Mouse (Mus musculus): ENCODE measurements around the gene Catsper2.
A peak's percentile ranks its signal among the peaks of the same experiment; 100 is the strongest.

Catsper2 gene

GRCm38 (mm10) chr2:121413387-121414042 lies at the start of gene Catsper2, which contains the start of gene Pdia3:
Gene Catsper2 (minus strand): TSS chr2:121413792.
Gene Pdia3 (plus strand): TSS chr2:121413775.
- DNase-seq: peak; percentile 97

GRCm38 (mm10) chr2:121460071-121460470 lies 46.5 kb upstream of the Catsper2 start:
- DNase-seq: no peak

GRCm38 (mm10) chr2:121456692-121457642 lies 43.4 kb upstream of the Catsper2 start, which contains the start of gene Serinc4:
Gene Serinc4 (minus strand): TSS chr2:121456781.
- DNase-seq: peak; percentile 81

GRCm38 (mm10) chr2:121455534-121455933 lies 41.9 kb upstream of the Catsper2 start:
- DNase-seq: no peak

DNA sequence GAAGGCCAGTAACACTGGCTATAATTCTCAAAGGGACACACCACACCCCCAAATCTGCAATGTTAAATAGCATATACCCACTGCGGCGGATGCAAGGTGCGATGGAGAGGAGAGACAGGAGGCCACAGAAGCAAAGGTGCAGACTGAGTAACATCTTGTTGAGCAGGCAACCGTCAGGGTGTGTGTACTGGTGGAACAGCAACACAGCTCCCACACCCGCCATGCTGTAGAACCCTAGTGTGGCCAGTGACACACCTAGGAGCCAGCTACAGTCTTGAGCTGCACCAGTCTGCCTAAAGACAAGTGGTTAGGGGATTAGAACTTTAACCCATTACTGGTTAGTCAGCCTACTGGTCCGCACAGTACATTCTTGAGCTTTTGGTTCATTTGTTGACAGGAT lies 40.3 kb upstream of the Catsper2 start:
- no peak for DNase-seq

DNA sequence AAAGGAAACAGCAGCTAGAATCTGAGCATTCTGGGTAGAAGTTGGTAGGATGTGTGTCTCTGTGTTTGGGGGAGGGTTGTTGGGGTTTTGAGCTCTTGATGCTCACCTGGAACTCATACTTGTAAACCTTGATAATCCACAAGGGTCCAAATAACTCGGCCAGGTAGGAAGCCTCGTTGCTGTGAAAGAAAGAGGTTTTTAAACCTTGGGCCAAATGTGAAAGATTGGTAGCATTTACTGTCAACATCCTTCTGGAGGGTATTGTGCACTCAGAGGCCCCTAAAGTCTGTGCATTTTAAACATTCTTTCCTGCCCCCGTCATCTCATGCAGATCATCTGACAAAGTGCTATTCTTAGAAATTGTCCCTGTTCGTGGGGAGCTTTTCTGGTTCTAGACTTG lies 39.4 kb upstream of the Catsper2 start, which contains the start of gene Hypk:
TSS of gene Hypk (plus strand) at position 301 of the 400 bp plus-strand sequence.
- DNase-seq: no peak

GRCm38 (mm10) chr2:121452361-121452760 lies 38.8 kb upstream of the Catsper2 start:
- DNase-seq: no peak

DNA sequence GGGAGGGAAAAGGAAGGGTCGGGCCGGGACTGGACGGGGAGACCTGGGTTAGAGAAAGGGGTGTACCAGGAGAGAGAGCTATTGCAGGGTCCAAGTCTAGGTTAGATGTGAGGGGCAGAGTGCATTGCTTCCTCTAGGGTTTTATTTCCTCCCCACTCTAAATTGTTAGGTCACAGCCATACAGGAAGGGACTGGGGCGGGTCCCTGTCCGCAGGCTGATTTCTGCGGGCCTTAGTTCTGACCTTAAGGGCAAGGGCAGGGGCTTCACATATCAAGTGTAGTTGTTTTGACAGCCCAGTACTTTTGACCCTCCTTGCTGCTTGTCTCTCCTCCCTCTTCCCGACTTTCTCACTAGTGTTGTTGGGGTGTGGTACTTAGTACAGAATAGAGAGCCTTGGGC lies 36.5 kb upstream of the Catsper2 start:
- no peak for DNase-seq

DNA sequence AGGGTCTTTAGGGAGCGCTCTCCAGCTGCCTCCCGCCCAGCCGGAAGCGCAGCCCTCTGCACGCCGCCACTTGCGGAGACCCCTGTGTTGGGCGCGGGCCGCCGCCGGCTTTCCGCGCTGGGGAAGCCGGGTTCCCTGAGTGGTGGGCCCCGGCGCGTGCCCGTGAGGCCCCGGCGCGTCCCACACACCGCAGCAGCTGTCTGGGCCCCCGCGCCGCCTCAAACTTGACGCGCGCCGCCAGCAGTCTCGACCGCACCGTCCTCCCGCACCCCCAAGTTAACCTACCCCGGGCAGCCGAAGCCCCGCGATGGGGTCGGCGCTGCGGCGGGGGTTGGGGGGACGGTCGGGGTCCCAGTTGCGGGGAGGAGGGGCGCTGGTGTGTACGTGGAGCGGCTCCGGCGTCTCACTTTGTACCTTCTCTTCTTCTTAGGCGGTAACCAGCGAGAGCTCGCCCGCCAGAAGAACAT lies 36.0 kb upstream of the Catsper2 start:
- DNase-seq: no peak

GRCm38 (mm10) chr2:121448739-121449535 lies 35.3 kb upstream of the Catsper2 start, which contains the start of gene Serf2:
Gene Serf2 (plus strand): TSS chr2:121449195.
- DNase-seq: peak; percentile 100

GRCm38 (mm10) chr2:121448136-121448535 lies 34.5 kb upstream of the Catsper2 start:
- no peak for DNase-seq

DNA sequence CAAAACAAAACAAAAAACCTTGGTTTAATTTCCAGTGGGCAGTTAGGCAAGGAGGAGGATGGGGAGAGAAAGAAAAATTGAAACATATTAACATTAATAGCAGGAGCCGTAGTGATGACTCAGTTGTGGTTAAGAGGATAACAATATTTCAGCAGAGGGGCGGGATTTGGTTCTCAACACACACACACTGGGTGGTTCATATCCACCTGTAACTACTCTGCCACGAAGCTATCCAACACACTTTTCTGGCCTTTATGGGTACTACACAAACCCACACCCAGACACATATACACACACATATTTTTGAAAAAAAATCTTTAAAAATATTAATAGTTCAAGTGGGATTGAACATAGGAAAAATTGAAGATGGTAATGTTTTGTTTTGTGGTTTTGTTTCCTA lies 33.4 kb upstream of the Catsper2 start:
- no peak for DNase-seq

GRCm38 (mm10) chr2:121446506-121446905 lies 32.9 kb upstream of the Catsper2 start:
- no peak for DNase-seq

DNA sequence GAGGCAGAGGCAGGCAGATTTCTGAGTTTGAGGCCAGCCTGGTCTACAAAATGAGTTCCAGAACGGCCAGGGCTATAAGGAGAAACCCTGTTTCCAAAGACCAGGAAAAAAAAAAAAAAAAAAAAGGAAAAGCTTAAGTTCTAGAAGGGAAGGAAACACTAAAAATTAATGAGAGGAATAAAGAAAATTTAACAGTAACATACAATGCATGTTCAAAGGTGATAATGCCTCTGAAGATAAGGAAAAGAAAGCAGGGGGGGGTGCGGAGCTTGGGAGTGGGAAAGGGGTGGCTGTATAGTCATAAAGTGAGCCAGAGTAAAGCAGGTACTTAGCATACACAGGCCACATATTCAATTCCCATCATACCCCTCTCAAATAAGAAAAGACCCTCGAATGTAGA lies 31.5 kb upstream of the Catsper2 start:
- no peak for DNase-seq

GRCm38 (mm10) chr2:121444178-121444577 lies 30.6 kb upstream of the Catsper2 start, which contains the start of gene Ell3:
Gene Ell3 (minus strand): TSS chr2:121444278.
- DNase-seq: no peak

GRCm38 (mm10) chr2:121443068-121443349 lies 29.4 kb upstream of the Catsper2 start:
- no peak for DNase-seq

GRCm38 (mm10) chr2:121442259-121443067 lies 28.9 kb upstream of the Catsper2 start:
- DNase-seq: no peak

DNA sequence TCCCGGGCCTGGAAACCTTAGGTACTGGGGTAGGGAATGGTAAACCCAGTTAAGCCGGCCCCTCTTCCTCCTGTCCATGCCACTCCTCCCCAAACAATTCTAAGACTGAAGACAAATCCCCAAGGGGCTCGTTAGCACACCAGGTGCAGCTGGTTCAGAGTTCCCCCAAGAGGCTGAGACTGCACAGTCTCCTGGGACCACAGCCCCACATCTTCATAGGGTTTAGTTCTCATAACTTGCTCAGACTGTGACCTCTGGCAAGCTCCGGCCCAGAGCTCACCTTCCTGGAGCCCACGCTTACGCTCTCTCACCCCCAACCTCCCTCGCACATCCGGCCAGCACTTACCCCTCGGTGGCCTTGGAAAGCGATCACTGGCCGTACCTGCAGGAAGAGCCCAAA lies 28.2 kb upstream of the Catsper2 start:
- no peak for DNase-seq

GRCm38 (mm10) chr2:121440834-121441605 lies 27.4 kb upstream of the Catsper2 start:
- DNase-seq: no peak

DNA sequence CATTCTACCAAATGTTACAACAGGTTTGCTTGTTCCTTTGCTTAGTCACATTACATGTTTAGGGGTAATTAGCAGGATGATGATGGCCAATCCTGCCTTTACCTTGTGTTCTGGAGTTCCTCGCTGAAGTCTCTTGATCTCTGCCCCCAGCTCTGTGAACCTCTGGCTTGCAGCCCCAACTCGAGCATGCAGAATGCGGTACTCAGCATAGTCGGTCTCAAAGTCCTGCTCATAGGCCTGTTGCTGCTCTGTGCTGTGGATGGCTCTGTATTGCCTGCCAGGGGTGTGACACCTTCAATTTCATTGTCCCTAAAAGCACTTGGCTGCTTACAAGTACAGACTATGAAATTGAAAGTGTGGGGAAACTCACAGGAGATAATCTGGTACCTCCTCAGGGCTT lies 26.2 kb upstream of the Catsper2 start:
- no peak for DNase-seq

DNA sequence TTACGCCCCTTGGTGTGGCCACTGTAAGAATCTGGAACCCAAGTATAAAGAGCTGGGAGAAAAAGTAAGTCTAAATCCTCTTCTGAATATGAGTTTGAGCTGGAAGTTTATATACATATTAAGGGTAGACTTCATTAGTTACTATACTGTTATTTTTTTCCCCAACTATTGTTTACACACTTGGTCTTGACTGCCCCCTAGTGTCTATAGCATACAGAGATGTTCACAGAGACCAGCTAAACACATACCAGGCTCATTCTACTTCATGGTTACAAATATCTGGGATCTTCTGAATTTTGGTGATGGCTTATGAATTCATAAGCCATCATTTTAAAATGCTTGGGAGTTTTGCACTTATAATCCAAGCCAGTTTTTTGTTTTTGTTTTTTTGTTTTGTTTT lies 21.3 kb upstream of the Catsper2 start:
- DNase-seq: no peak
